Mouse (Mus musculus) olfactory bulb, adult 2 months (tissue): Measurements from ENCODE around the gene Rhobtb1. TPM values are rescaled to one million over a fixed set of nuclear protein-coding genes. Genes with fewer than 3 reads are reported as not detected.

Source experiments
- H3K27ac ChIP-seq: fragments of 200-500 bp; 2 replicates; pipeline ENCODE4 v1.5.1; 2012; ENCODE audit warnings: low read depth, low read length; ENCODE audit not compliant: insufficient read depth
- H3K4me1 ChIP-seq: fragments of 200-500 bp; 2 replicates; pipeline ENCODE4 v1.6.1; 2012; ENCODE audit warnings: low read length; ENCODE audit not compliant: control insufficient read depth, insufficient read depth
- H3K4me3 ChIP-seq: fragments of 200-500 bp; 2 replicates; pipeline ENCODE4 v1.5.1; 2012; ENCODE audit warnings: mild to moderate bottlenecking, low read depth, low read length, moderate library complexity; ENCODE audit not compliant: insufficient read depth
- CTCF ChIP-seq: fragments of 200-500 bp; IDR thresholded peaks from 2 replicates; pipeline ENCODE4 v1.5.1; 2012; ENCODE audit warnings: low read depth, mild to moderate bottlenecking, low read length, moderate library complexity; ENCODE audit not compliant: insufficient read depth
- POLR2A ChIP-seq: fragments of 200-500 bp; IDR thresholded peaks from 2 replicates; pipeline ENCODE4 v1.6.1; 2012; ENCODE audit warnings: mild to moderate bottlenecking, low read depth, low read length, moderate library complexity; ENCODE audit not compliant: insufficient read depth
- WGBS: fragments of 180-500 bp; shearing (Covaris S2); methylation state at CpG from one replicate; pipeline ENCODE4 v1.1.7; 2018; 5-methylcytosine and 5-hydroxymethylcytosine counted together
- polyA plus RNA-seq: library from polyadenylated mRNA; stranded (reverse); fragments of >200 nt; gene quantifications from 2 replicates; pipeline ENCODE4 v1.2.4, GENCODE M21; 2012; ENCODE audit warnings: low replicate concordance; ENCODE audit not compliant: missing spikeins, insufficient read depth, insufficient read length

Gene Rhobtb1
- polyA plus RNA-seq, 1 experiment = not detected

- H3K4me3 ChIP-seq = no peak overlapping the region
- H3K27ac ChIP-seq = no peak overlapping the region
- no peaks in the 10 kb centered on the region for H3K4me1 ChIP-seq
- TF ChIP-seq POLR2A = no peak
- TF ChIP-seq CTCF = no peak
- WGBS = 77% methylated on average over 1 of the region's 1 CpGs
Measured at GRCm38 (mm10) chr10:69119456-69119855, 31.8 kb upstream of the Rhobtb1 start.

DNA sequence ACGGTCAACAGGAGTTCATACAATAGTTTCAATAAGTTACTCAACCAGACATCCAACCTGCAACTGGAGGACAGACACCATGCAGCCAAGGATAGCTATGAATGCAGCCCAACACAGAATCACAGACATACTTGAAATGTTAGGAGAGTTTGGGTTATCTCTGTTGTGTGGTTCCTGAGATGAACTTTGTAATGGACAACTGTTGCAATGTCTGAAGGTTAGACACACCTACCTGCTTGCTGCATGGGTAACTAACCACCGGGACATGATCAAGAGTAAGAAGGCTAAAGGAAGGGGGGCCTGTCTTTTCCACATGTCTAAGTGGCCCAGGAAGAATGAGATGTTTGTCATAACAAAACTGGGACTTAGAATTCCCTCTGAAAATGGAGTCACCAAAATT, 24.7 kb upstream of the Rhobtb1 start:
- no peak overlapping the region for H3K4me3 ChIP-seq
- no peak for TF ChIP-seq CTCF
- TF ChIP-seq POLR2A = no peak
- WGBS = 92% methylated on average over 2 of the region's 2 CpGs
- H3K4me1 ChIP-seq = no peaks in the 10 kb centered on the region
- no peak overlapping the region for H3K27ac ChIP-seq

DNA sequence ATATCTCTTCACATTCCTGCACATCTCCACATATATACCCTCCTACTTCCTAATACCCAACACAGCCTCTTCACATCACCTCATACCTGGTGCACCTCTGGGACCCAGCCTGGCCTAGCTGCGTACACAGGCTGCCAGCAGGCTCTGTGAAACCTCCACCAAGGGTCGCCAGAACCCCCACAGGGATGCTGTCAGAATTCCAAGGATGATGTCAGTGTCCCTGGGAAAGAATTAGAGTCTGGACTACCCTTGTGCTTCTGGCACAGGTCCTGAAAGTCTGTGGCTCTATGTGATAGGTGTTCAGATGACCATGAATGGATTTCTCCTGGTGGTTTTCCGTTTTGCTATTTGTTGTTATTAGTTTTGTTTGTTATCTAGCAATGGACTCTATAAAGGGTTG, 22.7 kb upstream of the Rhobtb1 start:
- Histone ChIP-seq H3K27ac (no peak overlapping the region), H3K4me3 (no peak overlapping the region), H3K4me1 (no peaks in the 10 kb centered on the region)
- WGBS = 66% methylated on average over 3 of the region's 3 CpGs
- TF ChIP-seq POLR2A (no peak), CTCF (no peak)

DNA sequence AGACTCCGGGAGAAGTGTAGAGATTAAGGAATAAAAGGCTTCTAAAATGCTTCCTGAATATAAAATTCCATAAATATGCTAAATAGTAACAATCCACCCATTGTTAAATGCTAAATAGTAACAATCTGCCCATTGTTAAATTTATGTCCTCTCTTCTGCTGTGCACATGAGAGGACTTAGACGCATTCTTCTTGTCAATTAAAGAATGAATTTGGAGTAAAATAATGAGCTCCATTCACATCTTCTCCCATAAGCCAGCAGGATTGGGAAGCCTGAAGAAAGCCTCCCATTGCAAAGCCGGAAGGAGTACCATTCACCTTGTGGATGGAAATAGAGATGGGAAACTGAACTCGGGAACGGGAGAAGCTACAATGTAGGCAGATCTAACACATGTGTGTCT, 20.6 kb upstream of the Rhobtb1 start:
- H3K4me3 ChIP-seq = no peak overlapping the region
- 54% methylated on average over 5 of the region's 5 CpGs for WGBS
- no peaks in the 10 kb centered on the region for H3K4me1 ChIP-seq
- H3K27ac ChIP-seq = no peak overlapping the region
- no peak for TF ChIP-seq POLR2A
- no peak for TF ChIP-seq CTCF

DNA sequence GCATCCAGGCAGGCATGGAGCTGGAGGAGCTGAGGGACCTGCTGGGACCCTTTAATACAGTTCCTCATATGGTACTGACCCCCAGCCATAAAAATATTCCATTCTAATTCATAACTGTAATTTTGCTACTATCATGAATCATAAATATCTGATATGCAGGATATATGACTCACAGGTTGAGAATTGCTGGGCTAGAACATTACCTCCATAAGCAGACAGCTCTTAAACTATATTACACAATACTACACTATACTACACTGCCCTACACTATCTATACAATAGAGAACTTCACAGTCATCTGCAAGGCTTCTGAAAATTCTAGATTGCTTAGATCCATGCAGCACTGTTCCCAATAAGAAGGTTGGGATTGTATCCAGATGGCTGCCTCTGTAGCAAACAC, 16.9 kb upstream of the Rhobtb1 start:
- Histone ChIP-seq H3K4me1 (no peaks in the 10 kb centered on the region), H3K4me3 (no peak overlapping the region), H3K27ac (no peak overlapping the region)
- TF ChIP-seq CTCF (no peak), POLR2A (no peak)

- H3K27ac ChIP-seq = no peak overlapping the region
- H3K4me3 ChIP-seq = no peak overlapping the region
- TF ChIP-seq POLR2A = no peak
- no peak for TF ChIP-seq CTCF
- 89% methylated on average over 9 of the region's 9 CpGs for whole genome bisulfite sequencing
- H3K4me1 ChIP-seq = no peaks in the 10 kb centered on the region
Measured at GRCm38 (mm10) chr10:69136241-69136828, 14.9 kb upstream of the Rhobtb1 start.

DNA sequence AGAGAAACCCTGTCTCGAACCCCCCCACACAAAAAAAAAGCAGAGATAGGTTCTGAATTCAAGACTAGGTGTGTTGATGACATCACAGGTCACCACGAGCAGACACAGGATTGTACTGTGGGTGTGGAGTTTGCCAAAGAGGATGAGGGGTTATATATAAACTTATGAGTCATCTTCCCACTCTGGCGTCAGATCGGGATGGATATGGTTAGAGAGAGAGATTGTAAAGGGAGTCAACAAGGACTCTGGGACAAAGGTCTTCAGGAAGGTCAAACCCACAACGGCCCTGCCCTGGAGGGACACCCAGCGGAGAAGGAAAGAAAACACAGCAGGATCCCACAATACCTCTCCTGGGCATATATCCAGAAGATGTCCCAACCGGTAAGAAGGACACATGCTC, 2.0 kb upstream of the Rhobtb1 start:
- WGBS = 71% methylated on average over 7 of the region's 7 CpGs
- Histone ChIP-seq H3K27ac (no peak overlapping the region), H3K4me3 (no peak overlapping the region), H3K4me1 (no peaks in the 10 kb centered on the region)
- TF ChIP-seq CTCF (no peak), POLR2A (no peak)

DNA sequence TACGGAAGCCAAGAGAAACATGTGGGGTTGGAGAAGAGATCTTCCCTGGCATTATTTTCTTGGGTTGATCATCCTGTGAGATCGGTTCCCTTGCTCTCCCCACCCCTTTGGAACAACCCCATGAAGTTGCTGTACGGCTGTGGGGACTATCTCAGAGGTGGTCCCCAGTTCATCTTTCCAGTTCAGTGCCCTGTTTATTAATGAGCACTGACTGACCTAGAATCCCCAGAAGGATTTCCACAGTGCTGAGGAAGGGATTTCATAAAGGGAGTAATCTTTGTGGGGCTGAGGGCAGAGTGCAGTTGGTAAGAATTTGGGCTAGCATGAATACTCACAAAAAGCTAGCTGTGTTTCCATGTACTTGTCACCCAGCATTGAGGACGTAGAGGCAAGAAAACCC, 1.7 kb downstream of the Rhobtb1 start:
- no peak for TF ChIP-seq POLR2A
- TF ChIP-seq CTCF = no peak
- H3K4me1 ChIP-seq = no peaks in the 10 kb centered on the region
- WGBS = 90% methylated on average over 4 of the region's 4 CpGs
- H3K27ac ChIP-seq = no peak overlapping the region
- no peak overlapping the region for H3K4me3 ChIP-seq

GRCm38 (mm10) chr10:69155428-69156175, 4.4 kb downstream of the Rhobtb1 start:
- H3K4me1 ChIP-seq = no peaks in the 10 kb centered on the region
- 94% methylated on average over 10 of the region's 10 CpGs for WGBS
- no peak overlapping the region for H3K27ac ChIP-seq
- H3K4me3 ChIP-seq = no peak overlapping the region
- no peak for TF ChIP-seq CTCF
- TF ChIP-seq POLR2A = no peak
